Mouse (Mus musculus): ENCODE data around the gene Cpeb3.
"Not testable (repeated sequence)": the region's sequence is repeated elsewhere in the genome, so short reads cannot be mapped to it uniquely, and the experiment has no call there.

DNA sequence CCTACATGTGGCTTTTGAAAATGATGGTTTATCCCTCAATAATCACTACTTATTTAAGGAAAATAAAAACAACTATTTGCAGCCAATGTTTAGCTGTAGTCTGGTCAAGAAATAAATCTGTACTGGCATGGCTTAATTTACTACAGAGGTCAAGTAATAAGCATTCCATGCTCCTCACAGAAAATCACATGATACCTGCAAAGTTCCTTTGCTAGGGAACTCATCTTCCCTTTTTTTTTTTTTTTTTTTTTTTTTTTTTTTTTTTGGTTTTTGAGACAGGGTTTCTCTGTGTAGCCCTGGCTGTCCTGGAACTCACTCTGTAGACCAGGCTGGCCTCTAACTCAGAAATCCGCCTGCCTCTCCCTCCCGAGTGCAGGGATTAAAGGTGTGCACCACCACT lies 72.9 kb downstream of the Cpeb3 start:
- not testable (repeated sequence) for TF ChIP-seq POLR2A (IDR thresholded peaks at IDR 0.05; ENCODE audit: low read depth, low read length); CTCF (IDR thresholded peaks at IDR 0.05; ENCODE audit: borderline replicate concordance, insufficient read depth, low read length)
